Mouse (Mus musculus): ENCODE results near the gene Sbpl.

GRCm38 (mm10) chr17:23989802-23990201 lies 34.7 kb upstream of the Sbpl start:
- no peak for TF ChIP-seq CTCF (IDR thresholded peaks at IDR 0.05; ENCODE audit: low read depth)
- TF ChIP-seq EP300 (IDR thresholded peaks at IDR 0.05; ENCODE audit: low read depth) = no peak

Measured in heart, postnatal 0 days (tissue).